Mouse (Mus musculus): ENCODE results near the gene Setdb2. TPM values are rescaled to one million over a fixed set of nuclear protein-coding genes. Genes with fewer than 3 reads are reported as not detected.
"Not testable (repeated sequence)": the region's sequence is repeated elsewhere in the genome, so short reads cannot be mapped to it uniquely, and the experiment has no call there.

The Setdb2 gene
- polyA plus RNA-seq, 1 experiment: 12.1 TPM

DNA sequence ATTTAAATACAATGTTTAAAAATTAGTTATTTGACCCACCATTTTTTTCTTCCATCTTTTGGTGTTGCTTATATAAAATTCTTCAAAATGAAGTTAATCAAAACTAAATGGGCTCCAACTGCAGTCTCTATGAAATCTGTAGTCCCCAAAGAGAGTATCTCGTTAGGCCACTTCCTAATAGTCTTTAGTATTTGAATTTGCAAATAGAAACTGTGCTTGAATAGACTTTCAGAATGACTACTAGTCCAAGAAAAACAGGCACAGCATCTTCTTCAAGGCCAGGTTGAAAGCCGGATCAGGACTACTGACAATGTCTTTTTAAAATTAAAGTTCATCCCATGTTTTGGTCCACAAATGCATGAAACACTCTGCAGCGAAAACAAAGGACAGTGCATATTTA lies 3.3 kb downstream of the Setdb2 start:
- Histone ChIP-seq H3K9me3 (replicated peaks; ENCODE audit: control insufficient read depth, insufficient read depth, low read length, poor library complexity, severe bottlenecking) (no peaks in the 10 kb centered on the region), H3K4me1 (ENCODE audit: control insufficient read depth, insufficient read depth, low read length) (no peaks in the 10 kb centered on the region), H3K9ac (ENCODE audit: low read depth, poor library complexity, severe bottlenecking) (no peak overlapping the region), H3K36me3 (ENCODE audit: control insufficient read depth, insufficient read depth, low read length, poor library complexity, severe bottlenecking) (no peaks in the 10 kb centered on the region), H3K4me3 (ENCODE audit: low read depth, low read length) (no peak overlapping the region), H3K27ac (ENCODE audit: insufficient read depth, low read length) (no peak overlapping the region), H3K27me3 (ENCODE audit: control insufficient read depth, insufficient read depth, low read length, poor library complexity, severe bottlenecking) (no peaks in the 10 kb centered on the region)
- TF ChIP-seq POLR2A (IDR thresholded peaks at IDR 0.05; ENCODE audit: insufficient read depth, low read length) (no peak), CTCF (IDR thresholded peaks at IDR 0.05; ENCODE audit: low read depth, low read length) (no peak), EP300 (IDR thresholded peaks at IDR 0.05; ENCODE audit: insufficient read depth, low read depth, low read length) (no peak)

DNA sequence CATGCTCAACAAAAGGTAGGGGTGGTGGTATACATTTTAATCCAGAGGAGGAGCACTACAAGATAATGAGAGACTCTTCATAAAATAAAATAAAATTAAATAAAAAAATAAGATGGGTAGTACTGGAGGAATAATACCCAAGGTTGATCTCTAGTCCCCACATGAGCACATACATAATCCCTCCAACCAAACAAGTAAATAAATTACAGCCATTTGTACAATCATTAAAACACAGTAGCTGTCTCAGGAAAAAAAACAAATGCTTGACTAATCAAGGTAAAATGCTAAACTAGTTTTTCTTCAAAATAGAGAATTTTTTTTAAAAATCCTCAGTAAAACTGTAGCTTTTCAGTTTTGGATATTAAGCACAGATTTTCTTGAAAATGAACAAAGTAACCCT lies 5.5 kb downstream of the Setdb2 start:
- H3K4me3 ChIP-seq (ENCODE audit: low read depth, low read length): no peak overlapping the region
- no peaks in the 10 kb centered on the region for H3K4me1 ChIP-seq (ENCODE audit: control insufficient read depth, insufficient read depth, low read length)
- no peaks in the 10 kb centered on the region for H3K36me3 ChIP-seq (ENCODE audit: control insufficient read depth, insufficient read depth, low read length, poor library complexity, severe bottlenecking)
- no peak overlapping the region for H3K27ac ChIP-seq (ENCODE audit: insufficient read depth, low read length)
- no peak overlapping the region for H3K9ac ChIP-seq (ENCODE audit: low read depth, poor library complexity, severe bottlenecking)
- TF ChIP-seq EP300 (IDR thresholded peaks at IDR 0.05; ENCODE audit: insufficient read depth, low read depth, low read length): no peak
- no peak for TF ChIP-seq CTCF (IDR thresholded peaks at IDR 0.05; ENCODE audit: low read depth, low read length)
- TF ChIP-seq POLR2A (IDR thresholded peaks at IDR 0.05; ENCODE audit: insufficient read depth, low read length): no peak
- no peaks in the 10 kb centered on the region for H3K27me3 ChIP-seq (ENCODE audit: control insufficient read depth, insufficient read depth, low read length, poor library complexity, severe bottlenecking)
- H3K9me3 ChIP-seq (replicated peaks; ENCODE audit: control insufficient read depth, insufficient read depth, low read length, poor library complexity, severe bottlenecking): no peaks in the 10 kb centered on the region

DNA sequence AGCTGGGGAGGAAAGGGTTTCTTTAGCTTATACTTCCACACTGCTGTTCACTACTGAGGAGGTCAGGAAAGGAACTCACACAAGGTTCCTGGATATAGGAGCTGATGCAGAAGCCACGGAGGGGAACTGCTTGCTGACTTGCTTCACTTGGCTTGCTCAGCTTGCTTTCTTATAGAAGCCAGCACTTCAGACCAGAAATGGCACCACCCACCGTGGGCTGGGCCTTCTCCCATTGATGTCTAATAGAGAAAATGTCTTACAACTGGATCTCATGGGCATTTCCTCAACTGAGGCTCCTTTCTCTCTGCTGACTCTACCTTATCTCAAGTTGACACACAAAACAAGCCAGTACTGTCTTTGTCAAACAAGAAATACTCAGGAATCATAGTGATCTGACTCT lies 6.8 kb downstream of the Setdb2 start:
- no peaks in the 10 kb centered on the region for H3K4me1 ChIP-seq (ENCODE audit: control insufficient read depth, insufficient read depth, low read length)
- no peak overlapping the region for H3K4me3 ChIP-seq (ENCODE audit: low read depth, low read length)
- H3K27ac ChIP-seq (ENCODE audit: insufficient read depth, low read length): no peak overlapping the region
- no peak overlapping the region for H3K9ac ChIP-seq (ENCODE audit: low read depth, poor library complexity, severe bottlenecking)
- TF ChIP-seq POLR2A (IDR thresholded peaks at IDR 0.05; ENCODE audit: insufficient read depth, low read length) (no peak), EP300 (IDR thresholded peaks at IDR 0.05; ENCODE audit: insufficient read depth, low read depth, low read length) (no peak), CTCF (IDR thresholded peaks at IDR 0.05; ENCODE audit: low read depth, low read length) (no peak)
- H3K27me3 ChIP-seq (ENCODE audit: control insufficient read depth, insufficient read depth, low read length, poor library complexity, severe bottlenecking): no peaks in the 10 kb centered on the region
- no peaks in the 10 kb centered on the region for H3K9me3 ChIP-seq (replicated peaks; ENCODE audit: control insufficient read depth, insufficient read depth, low read length, poor library complexity, severe bottlenecking)
- no peaks in the 10 kb centered on the region for H3K36me3 ChIP-seq (ENCODE audit: control insufficient read depth, insufficient read depth, low read length, poor library complexity, severe bottlenecking)

DNA sequence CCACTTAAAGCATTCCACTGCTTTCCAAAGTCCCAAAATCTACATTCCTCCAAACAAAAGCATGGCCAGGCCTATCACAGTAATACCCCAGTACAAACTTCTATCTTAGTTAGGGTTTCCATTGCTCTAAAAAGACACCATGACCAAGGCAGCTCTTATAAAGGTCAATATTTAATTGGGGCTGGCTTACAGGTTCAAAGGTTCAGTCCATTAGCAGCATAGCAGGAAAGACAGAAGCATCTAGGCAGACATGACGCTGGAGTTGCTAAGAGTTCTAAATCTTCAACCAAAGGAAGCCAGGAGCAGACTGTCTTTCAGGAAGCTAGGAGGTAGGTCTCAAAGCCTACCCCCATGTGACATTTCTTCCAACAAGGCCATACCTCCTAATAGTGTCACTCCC lies 10.1 kb downstream of the Setdb2 start:
- Histone ChIP-seq H3K4me3 (ENCODE audit: low read depth, low read length) (no peak overlapping the region), H3K27me3 (ENCODE audit: control insufficient read depth, insufficient read depth, low read length, poor library complexity, severe bottlenecking) (no peaks in the 10 kb centered on the region), H3K9ac (ENCODE audit: low read depth, poor library complexity, severe bottlenecking) (no peak overlapping the region), H3K4me1 (ENCODE audit: control insufficient read depth, insufficient read depth, low read length) (no peaks in the 10 kb centered on the region), H3K36me3 (ENCODE audit: control insufficient read depth, insufficient read depth, low read length, poor library complexity, severe bottlenecking) (no peaks in the 10 kb centered on the region), H3K9me3 (replicated peaks; ENCODE audit: control insufficient read depth, insufficient read depth, low read length, poor library complexity, severe bottlenecking) (no peaks in the 10 kb centered on the region), H3K27ac (ENCODE audit: insufficient read depth, low read length) (no peak overlapping the region)
- TF ChIP-seq CTCF (IDR thresholded peaks at IDR 0.05; ENCODE audit: low read depth, low read length): no peak

DNA sequence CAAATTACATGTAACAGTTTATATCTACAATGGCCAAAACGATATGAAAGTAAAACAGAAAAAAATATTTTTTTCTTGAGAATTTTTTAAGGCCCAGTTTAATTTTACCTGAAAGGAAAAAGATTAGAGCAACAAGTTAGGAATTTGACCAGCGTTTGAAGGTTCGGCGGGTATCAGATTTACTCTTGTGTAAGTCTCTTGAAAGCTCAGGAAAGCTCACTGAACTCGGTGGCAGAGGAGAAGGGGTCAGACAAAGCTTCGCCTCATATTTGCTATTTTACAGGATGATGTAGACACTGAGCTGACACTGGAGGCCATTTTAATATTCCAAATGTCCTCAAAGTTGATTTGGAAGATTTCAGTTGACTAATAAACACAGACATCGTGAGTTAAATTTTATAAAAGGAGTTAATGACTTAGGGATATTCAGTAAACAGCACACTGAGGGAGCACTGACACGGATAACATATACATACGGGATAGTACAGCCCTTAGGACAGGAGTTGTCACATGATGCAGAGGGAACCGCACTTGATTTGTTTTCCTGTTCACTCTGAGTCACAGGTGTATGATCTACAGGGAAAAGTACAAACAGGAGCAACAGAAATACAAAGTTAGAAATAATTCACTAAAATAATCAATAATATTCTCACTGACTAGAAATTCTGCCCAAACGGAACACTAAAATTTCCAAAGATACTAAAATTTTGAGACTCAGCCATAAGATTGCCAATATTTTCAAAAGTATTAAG lies 17.6 kb downstream of the Setdb2 start:
- Histone ChIP-seq H3K9me3 (replicated peaks; ENCODE audit: control insufficient read depth, insufficient read depth, low read length, poor library complexity, severe bottlenecking) (no peaks in the 10 kb centered on the region), H3K36me3 (ENCODE audit: control insufficient read depth, insufficient read depth, low read length, poor library complexity, severe bottlenecking) (no peaks in the 10 kb centered on the region), H3K27me3 (ENCODE audit: control insufficient read depth, insufficient read depth, low read length, poor library complexity, severe bottlenecking) (no peaks in the 10 kb centered on the region), H3K27ac (ENCODE audit: insufficient read depth, low read length) (no peak overlapping the region), H3K4me3 (ENCODE audit: low read depth, low read length) (no peak overlapping the region), H3K4me1 (ENCODE audit: control insufficient read depth, insufficient read depth, low read length) (no peaks in the 10 kb centered on the region), H3K9ac (ENCODE audit: low read depth, poor library complexity, severe bottlenecking) (no peak overlapping the region)
- TF ChIP-seq EP300 (IDR thresholded peaks at IDR 0.05; ENCODE audit: insufficient read depth, low read depth, low read length) (no peak), CTCF (IDR thresholded peaks at IDR 0.05; ENCODE audit: low read depth, low read length) (no peak), POLR2A (IDR thresholded peaks at IDR 0.05; ENCODE audit: insufficient read depth, low read length) (no peak)

DNA sequence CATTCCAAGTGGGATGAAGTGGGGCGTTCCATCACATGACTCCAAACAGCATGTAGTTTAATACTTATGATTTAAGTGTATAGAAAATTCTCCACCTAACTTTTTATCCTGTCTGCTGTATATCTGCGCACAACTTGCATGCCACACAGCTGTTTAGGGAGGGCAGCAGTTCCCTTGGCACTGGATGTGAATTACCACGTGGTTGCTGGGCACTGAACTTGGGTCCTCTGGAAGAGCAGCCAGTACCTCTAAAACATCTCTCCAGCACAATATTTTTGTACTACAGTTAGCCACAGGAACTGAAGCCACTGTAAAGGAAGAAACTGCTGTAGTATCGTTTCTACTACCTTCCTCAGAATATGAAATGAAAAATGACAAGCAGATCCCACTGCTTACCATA lies 22.5 kb downstream of the Setdb2 start:
- no peak for TF ChIP-seq POLR2A (IDR thresholded peaks at IDR 0.05; ENCODE audit: insufficient read depth, low read length)
- no peak for TF ChIP-seq EP300 (IDR thresholded peaks at IDR 0.05; ENCODE audit: insufficient read depth, low read depth, low read length)
- TF ChIP-seq CTCF (IDR thresholded peaks at IDR 0.05; ENCODE audit: low read depth, low read length): no peak
- H3K4me1 ChIP-seq (ENCODE audit: control insufficient read depth, insufficient read depth, low read length): no peaks in the 10 kb centered on the region

DNA sequence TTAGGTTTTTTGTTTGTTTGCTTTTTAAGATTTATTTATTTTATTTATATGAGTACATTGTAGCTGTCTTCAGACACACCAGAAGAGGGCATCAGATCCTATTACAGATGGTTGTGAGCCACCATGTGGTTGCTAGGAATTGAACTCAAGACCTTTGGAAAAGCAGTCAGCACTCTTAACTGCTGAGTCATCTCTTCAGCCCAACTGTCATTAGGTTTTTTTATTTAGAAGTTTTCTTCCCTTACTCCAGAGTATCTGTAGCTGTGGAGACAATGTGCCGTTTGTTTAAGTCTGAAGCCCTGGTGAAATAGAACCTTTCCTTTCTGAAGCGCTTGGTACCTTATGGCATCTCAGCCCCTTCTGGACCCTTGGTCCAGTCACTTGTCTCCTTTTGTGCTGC lies 25.7 kb downstream of the Setdb2 start:
- not testable (repeated sequence) for H3K27me3 ChIP-seq (ENCODE audit: control insufficient read depth, insufficient read depth, low read length, poor library complexity, severe bottlenecking); H3K9ac ChIP-seq (ENCODE audit: low read depth, poor library complexity, severe bottlenecking); H3K4me3 ChIP-seq (ENCODE audit: low read depth, low read length); H3K4me1 ChIP-seq (ENCODE audit: control insufficient read depth, insufficient read depth, low read length); H3K27ac ChIP-seq (ENCODE audit: insufficient read depth, low read length); H3K36me3 ChIP-seq (ENCODE audit: control insufficient read depth, insufficient read depth, low read length, poor library complexity, severe bottlenecking); H3K9me3 ChIP-seq (replicated peaks; ENCODE audit: control insufficient read depth, insufficient read depth, low read length, poor library complexity, severe bottlenecking)

More for the DNA sequence above, 22.5 kb downstream of the Setdb2 start:
- H3K9me3 ChIP-seq (replicated peaks; ENCODE audit: control insufficient read depth, insufficient read depth, low read length, poor library complexity, severe bottlenecking): no peaks in the 10 kb centered on the region
- no peaks in the 10 kb centered on the region for H3K36me3 ChIP-seq (ENCODE audit: control insufficient read depth, insufficient read depth, low read length, poor library complexity, severe bottlenecking)
- no peak overlapping the region for H3K27ac ChIP-seq (ENCODE audit: insufficient read depth, low read length)
- H3K27me3 ChIP-seq (ENCODE audit: control insufficient read depth, insufficient read depth, low read length, poor library complexity, severe bottlenecking): no peaks in the 10 kb centered on the region
- no peak overlapping the region for H3K4me3 ChIP-seq (ENCODE audit: low read depth, low read length)
- H3K9ac ChIP-seq (ENCODE audit: low read depth, poor library complexity, severe bottlenecking): no peak overlapping the region
